Mouse (Mus musculus) lung, adult 2 months (tissue): ENCODE measurements around the gene Brd4. TPM values are rescaled to one million over a fixed set of nuclear protein-coding genes. Genes with fewer than 3 reads are reported as not detected.

Experiments used
- DNase-seq: peaks from one replicate; pipeline ENCODE4 v3.0.0; 2022
- H3K4me1 ChIP-seq: fragments of 200-500 bp; 2 replicates; pipeline ENCODE4 v1.6.1; 2011; ENCODE audit warnings: low read length; ENCODE audit not compliant: control insufficient read depth, insufficient read depth
- H3K4me3 ChIP-seq: fragments of 200-500 bp; replicated peaks from 2 replicates; pipeline ENCODE3; 2011; ENCODE audit warnings: low read depth, mild to moderate bottlenecking, control low read depth, low read length; ENCODE audit errors: extremely low read depth
- CTCF ChIP-seq: fragments of 200-500 bp; IDR thresholded peaks from 2 replicates; pipeline ENCODE4 v1.5.1; 2011; ENCODE audit warnings: mild to moderate bottlenecking, low read length, control low read depth; ENCODE audit not compliant: insufficient read depth
- POLR2A ChIP-seq: fragments of 200-500 bp; IDR thresholded peaks from 2 replicates; pipeline ENCODE4 v1.6.1; 2011; ENCODE audit warnings: low read depth, mild to moderate bottlenecking, control low read depth, low read length, borderline replicate concordance; ENCODE audit errors: extremely low read depth
- WGBS: fragments of 180-500 bp; shearing (Covaris S2); methylation state at CpG from one replicate; pipeline ENCODE4 v1.1.7; 2018; 5-methylcytosine and 5-hydroxymethylcytosine counted together
- polyA plus RNA-seq: library from polyadenylated mRNA; depleted of rRNA; stranded (reverse); fragments of >200 nt; gene quantifications from 2 replicates; pipeline ENCODE4 v1.2.3, GENCODE M21; 2012

Brd4 gene
- polyA plus RNA-seq, 1 experiment, result 35.2 TPM

GRCm38 (mm10) chr17:32262831-32263559, 21.5 kb downstream of the Brd4 start:
- TF ChIP-seq POLR2A (no peak), CTCF (no peak)
- WGBS, result 83% methylated on average over 8 of the region's 8 CpGs
- peaks cover 16% of the 10 kb centered on the region for H3K4me1 ChIP-seq
- H3K4me3 ChIP-seq, result no peak overlapping the region
- no peak for DNase-seq

- TF ChIP-seq CTCF (no peak), POLR2A (no peak)
- no peak for DNase-seq
- Histone ChIP-seq H3K4me1 (peaks cover 13% of the 10 kb centered on the region), H3K4me3 (no peak overlapping the region)
- 95% methylated on average over 2 of the region's 2 CpGs for WGBS
These were observed 25.7 kb downstream of the Brd4 start for GRCm38 (mm10) chr17:32258869-32259268.

GRCm38 (mm10) chr17:32257944-32258343, 26.6 kb downstream of the Brd4 start:
- peaks cover 15% of the 10 kb centered on the region for H3K4me1 ChIP-seq
- H3K4me3 ChIP-seq, result no peak overlapping the region
- no peak for DNase-seq
- TF ChIP-seq POLR2A (no peak), CTCF (no peak)
- WGBS, result 57% methylated on average over 6 of the region's 6 CpGs

GRCm38 (mm10) chr17:32257452-32257851, 27.1 kb downstream of the Brd4 start:
- TF ChIP-seq CTCF, result no peak
- no peak for TF ChIP-seq POLR2A
- 93% methylated on average over 2 of the region's 2 CpGs for WGBS
- H3K4me3 ChIP-seq, result no peak overlapping the region
- peaks cover 15% of the 10 kb centered on the region for H3K4me1 ChIP-seq
- DNase-seq, result no peak

- no peak for TF ChIP-seq POLR2A
- 77% methylated on average over 2 of the region's 2 CpGs for WGBS
- no peak overlapping the region for H3K4me3 ChIP-seq
- H3K4me1 ChIP-seq, result peaks cover 15% of the 10 kb centered on the region
- no peak for DNase-seq
These were observed 27.6 kb downstream of the Brd4 start for GRCm38 (mm10) chr17:32256896-32257295.

GRCm38 (mm10) chr17:32253261-32253660, 31.3 kb downstream of the Brd4 start:
- no peak for TF ChIP-seq CTCF
- TF ChIP-seq POLR2A, result no peak
- H3K4me1 ChIP-seq, result peaks cover 17% of the 10 kb centered on the region
- 76% methylated on average over 2 of the region's 2 CpGs for WGBS
- no peak overlapping the region for H3K4me3 ChIP-seq
- DNase-seq, result no peak

GRCm38 (mm10) chr17:32251827-32252470, 32.6 kb downstream of the Brd4 start:
- H3K4me3 ChIP-seq, result no peak overlapping the region
- DNase-seq, result no peak

GRCm38 (mm10) chr17:32250066-32250465, 34.5 kb downstream of the Brd4 start:
- H3K4me1 ChIP-seq, result peaks cover 21% of the 10 kb centered on the region
- H3K4me3 ChIP-seq, result no peak overlapping the region
- no peak for TF ChIP-seq POLR2A
- TF ChIP-seq CTCF, result no peak
- no peak for DNase-seq
- 69% methylated on average over 1 of the region's 1 CpGs for WGBS

More at GRCm38 (mm10) chr17:32251827-32252470, 32.6 kb downstream of the Brd4 start:
- 32% methylated on average over 2 of the region's 2 CpGs for WGBS
- H3K4me1 ChIP-seq, result peaks cover 16% of the 10 kb centered on the region
- TF ChIP-seq POLR2A, result no peak

GRCm38 (mm10) chr17:32248192-32248591, 36.3 kb downstream of the Brd4 start:
- 85% methylated on average over 1 of the region's 1 CpGs for WGBS
- DNase-seq, result no peak
- H3K4me1 ChIP-seq, result peaks cover 20% of the 10 kb centered on the region
- no peak overlapping the region for H3K4me3 ChIP-seq
- TF ChIP-seq POLR2A, result no peak
- no peak for TF ChIP-seq CTCF

- peaks cover 17% of the 10 kb centered on the region for H3K4me1 ChIP-seq
- DNase-seq, result no peak
- TF ChIP-seq POLR2A (no peak), CTCF (no peak)
- 89% methylated on average over 1 of the region's 1 CpGs for WGBS
- no peak overlapping the region for H3K4me3 ChIP-seq
These were observed 36.9 kb downstream of the Brd4 start for GRCm38 (mm10) chr17:32247616-32248015.
